Mouse (Mus musculus) liver, postnatal 0 days (tissue): Measurements from ENCODE around the gene Wrap73.

Source experiments
- CTCF ChIP-seq: sonication (generic); IDR thresholded peaks from 2 replicates; pipeline ENCODE4 v1.5.1; 2016; ENCODE audit warnings: antibody characterized with exemption, low read depth
- EP300 ChIP-seq: IDR thresholded peaks from 2 replicates; pipeline ENCODE4 v1.6.1; 2016; ENCODE audit warnings: antibody characterized with exemption, low read depth, mild to moderate bottlenecking

- no peak; the same call in 1 of the 2 replicates for TF ChIP-seq CTCF
- no peak for TF ChIP-seq EP300
These were observed 46.8 kb downstream of the Wrap73 start for GRCm38 (mm10) chr4:154188948-154189347.
